Mouse (Mus musculus) embryonic facial prominence, embryonic 10.5 days (tissue): ENCODE data around the gene Tspan12. TPM values are rescaled to one million over a fixed set of nuclear protein-coding genes. Genes with fewer than 3 reads are reported as not detected.

ENCODE experiments used
- DNase-seq: peaks from one replicate; pipeline ENCODE4 v3.0.0-alpha.2; 2017; ENCODE audit warnings: low spot score
- H3K27ac ChIP-seq: fragments of 300-500 bp; sonication (generic); replicated peaks from 2 replicates; pipeline ENCODE4 v1.5.1; 2016; ENCODE audit warnings: mild to moderate bottlenecking
- H3K27me3 ChIP-seq: fragments of 300-500 bp; sonication (generic); replicated peaks from 2 replicates; pipeline ENCODE4 v1.6.1; 2016; ENCODE audit warnings: low read depth, mild to moderate bottlenecking; ENCODE audit not compliant: poor library complexity, severe bottlenecking
- H3K36me3 ChIP-seq: fragments of 300-500 bp; sonication (generic); replicated peaks from 2 replicates; pipeline ENCODE4 v1.6.1; 2016; ENCODE audit warnings: mild to moderate bottlenecking, moderate library complexity
- H3K4me1 ChIP-seq: fragments of 300-500 bp; sonication (generic); 2 replicates; pipeline ENCODE4 v1.6.1; 2016
- H3K4me3 ChIP-seq: fragments of 300-500 bp; sonication (generic); 2 replicates; pipeline ENCODE4 v1.5.1; 2016; ENCODE audit warnings: mild to moderate bottlenecking, moderate library complexity
- H3K9me3 ChIP-seq: fragments of 300-500 bp; sonication (generic); 2 replicates; pipeline ENCODE4 v1.6.1; 2016; ENCODE audit warnings: mild to moderate bottlenecking
- WGBS: fragments of 180-500 bp; shearing (Covaris S2); methylation state at CpG from one replicate; pipeline ENCODE4 v1.1.7; 2016; 5-methylcytosine and 5-hydroxymethylcytosine counted together
- polyA plus RNA-seq: library from polyadenylated mRNA; unstranded; fragments of >200 nt; fragmentation: Nextera tagmentation; extraction: Ambion mirVana; gene quantifications from 2 replicates; pipeline ENCODE4 v1.2.1, GENCODE M21; 2016

Gene Tspan12
- polyA plus RNA-seq, 1 experiment from 2014 or later, result 63.8 TPM

DNA sequence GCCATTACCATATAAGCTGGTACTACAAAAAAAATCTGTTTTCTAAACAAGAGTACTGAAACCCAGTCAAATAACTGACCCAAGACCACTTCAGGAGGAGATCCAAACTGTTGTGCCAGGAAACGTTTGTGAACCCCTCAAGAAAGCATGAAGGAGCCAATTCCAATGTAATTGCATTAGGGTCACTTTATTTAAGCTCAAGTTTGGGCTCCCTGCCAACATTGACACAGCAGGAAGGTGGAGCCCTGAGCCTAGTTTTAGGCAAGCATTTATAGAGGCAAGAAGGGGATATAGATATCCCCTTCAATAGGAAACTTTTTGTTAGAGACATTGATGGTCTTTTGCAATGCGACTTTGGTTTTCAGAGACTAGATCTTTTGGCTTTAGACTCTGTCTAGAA, 111.7 kb downstream of the Tspan12 start:
- no peaks in the 10 kb centered on the region for H3K27me3 ChIP-seq
- no peaks in the 10 kb centered on the region for H3K4me1 ChIP-seq
- DNase-seq, result no peak
- H3K36me3 ChIP-seq, result no peaks in the 10 kb centered on the region
- H3K4me3 ChIP-seq, result no peak overlapping the region
- H3K9me3 ChIP-seq, result no peaks in the 10 kb centered on the region
- WGBS, result 63% methylated on average over 2 of the region's 2 CpGs
- no peak overlapping the region for H3K27ac ChIP-seq

- no peak for DNase-seq
- Histone ChIP-seq H3K9me3 (no peaks in the 10 kb centered on the region), H3K27ac (no peak overlapping the region), H3K27me3 (no peaks in the 10 kb centered on the region), H3K36me3 (no peaks in the 10 kb centered on the region), H3K4me1 (no peaks in the 10 kb centered on the region), H3K4me3 (no peak overlapping the region)
- 89% methylated on average over 10 of the region's 10 CpGs for WGBS
These were observed 130.1 kb downstream of the Tspan12 start for GRCm38 (mm10) chr6:21722238-21722637.

Other genes starting within 250 kb of the Tspan12 start
- 56.0 and 56.7 TPM in 2 replicates for gene Ing3, start 97.1 kb upstream of the Tspan12 start, polyA plus RNA-seq
- gene Cped1, start 133.4 kb upstream of the Tspan12 start, polyA plus RNA-seq, result 34.4 and 39.3 TPM in 2 replicates